8 mouse cellular contexts compared by ENCODE assay signal in genomic region chr17:87974629-87975228, GRCm38 (mm10). TPM values are rescaled to one million over a fixed set of nuclear protein-coding genes. Genes with fewer than 3 reads are reported as not detected.
DNase-seq lines count a peak whose midpoint lies in the region; ATAC-seq and TF ChIP-seq lines count a peak whose summit lies in the region.

Gene Msh6 (plus strand): TSS chr17:87975062.

- H3K9ac ChIP-seq in forebrain, embryonic 13.5 days = peak within 1 kb of the TSS; percentile 93
- peak within 1 kb of the TSS; percentile 84 for H3K9ac ChIP-seq in neural tube, embryonic 15.5 days (replicated peaks)

- no peaks in the 10 kb centered on the region for H3K27me3 ChIP-seq in E14TG2a.4 (ENCODE audit: insufficient read depth, low read length)
- no peaks in the 10 kb centered on the region for H3K27me3 ChIP-seq in forebrain, embryonic 13.5 days
- no peaks in the 10 kb centered on the region for H3K27me3 ChIP-seq in neural tube, embryonic 15.5 days (replicated peaks)

- H3K27ac ChIP-seq in forebrain, embryonic 13.5 days = peak within 1 kb of the TSS; percentile 87
- peak within 1 kb of the TSS; percentile 90 for H3K27ac ChIP-seq in neural tube, embryonic 15.5 days (replicated peaks)

- peak within 1 kb of the TSS; percentile 98 for H3K4me3 ChIP-seq in E14TG2a.4 (replicated peaks; ENCODE audit: low read length)
- peak within 1 kb of the TSS; percentile 95 for H3K4me3 ChIP-seq in forebrain, embryonic 13.5 days
- peak within 1 kb of the TSS; percentile 99 for H3K4me3 ChIP-seq in neural tube, embryonic 15.5 days (replicated peaks)

- peaks cover 40% of the 10 kb centered on the region for H3K36me3 ChIP-seq in E14TG2a.4 (ENCODE audit: insufficient read depth, low read length)
- H3K36me3 ChIP-seq in forebrain, embryonic 13.5 days (ENCODE audit: poor library complexity, severe bottlenecking) = peaks cover 14% of the 10 kb centered on the region
- H3K36me3 ChIP-seq in neural tube, embryonic 15.5 days = no peaks in the 10 kb centered on the region

- WGBS in forebrain, embryonic 13.5 days = under 1% methylated on average over 49 of the region's 63 CpGs
- under 1% methylated on average over 63 of the region's 63 CpGs for WGBS in neural tube, embryonic 15.5 days

- H3K4me2 ChIP-seq in forebrain, embryonic 13.5 days = peak within 1 kb of the TSS; percentile 76
- peak within 1 kb of the TSS; percentile 86 for H3K4me2 ChIP-seq in neural tube, embryonic 15.5 days

- peak; percentile 88 for DNase-seq in c-Kit-positive CD71-positive TER-119-positive erythroid progenitor cells, embryonic 14.5 days (ENCODE audit: low spot score)
- peak; percentile 87 for DNase-seq in heart, postnatal 14 days
- peak; percentile 79 for DNase-seq in layer of hippocampus, adult 11-12 months (ENCODE audit: low spot score)
- peak; percentile 90 to 92 for DNase-seq in lung, adult 18-20 months
- peak; percentile 90 for DNase-seq in testis, postnatal 14 days (ENCODE audit: low spot score)

- H3K4me1 ChIP-seq in E14TG2a.4 (replicated peaks; ENCODE audit: low read depth, low read length) = peaks cover 55% of the 10 kb centered on the region
- H3K4me1 ChIP-seq in forebrain, embryonic 13.5 days = peaks cover 31% of the 10 kb centered on the region
- peaks cover 19% of the 10 kb centered on the region for H3K4me1 ChIP-seq in neural tube, embryonic 15.5 days

- intact Hi-C loops in heart, postnatal 14 days (cut with DNase I) = loop anchor here (1.0 kb wide), 1 partner anchor 93 kb away; no protein-coding TSS in a partner anchor

- peak; percentile 99 for ATAC-seq in forebrain, embryonic 13.5 days
- ATAC-seq in neural tube, embryonic 15.5 days (ENCODE audit: low FRiP score) = peak; percentile 99

- H3K9me3 ChIP-seq in E14TG2a.4 (ENCODE audit: low read length) = no peaks in the 10 kb centered on the region
- no peaks in the 10 kb centered on the region for H3K9me3 ChIP-seq in forebrain, embryonic 13.5 days (replicated peaks)
- H3K9me3 ChIP-seq in neural tube, embryonic 15.5 days (replicated peaks) = no peaks in the 10 kb centered on the region

- TF ChIP-seq CTCF in E14TG2a.4 (conservative IDR thresholded peaks at IDR 0.05; ENCODE audit: low read length) = no peak

RNA-seq across cellular contexts. Expression of gene Msh6, which starts in this region (rescaled TPM):
- 52.6 and 58.7 TPM in 2 replicates for polyA plus RNA-seq in forebrain, embryonic 13.5 days (2015; fragmentation: Nextera tagmentation; extraction: Ambion mirVana)
- 1 to 10 TPM; 8.7 to 9.9 TPM for total RNA-seq in heart, postnatal 14 days (2021)
- polyA plus RNA-seq in neural tube, embryonic 15.5 days (2015; fragmentation: Nextera tagmentation; extraction: Ambion mirVana) = 25.2 and 32.9 TPM in 2 replicates

Comparison
In these comparisons a context has a peak if more than half of its experiments do, and no peak if none do; other contexts are left out.
1. Peak in every context shown above with its lines: DNase-seq, ATAC-seq, H3K4me3 ChIP-seq and H3K27ac ChIP-seq.